Mouse (Mus musculus) fat pad, adult 2 months (tissue): ENCODE results near the gene Myl6b.
"Not testable (repeated sequence)": the region's sequence is repeated elsewhere in the genome, so short reads cannot be mapped to it uniquely, and the experiment has no call there.

Experiments
- DNase-seq: peaks from one replicate; pipeline ENCODE4 v3.0.0-alpha.2; 2011; ENCODE audit warnings: low read depth, low spot score; ENCODE audit errors: extremely low read depth

Gene Myl6b

DNA sequence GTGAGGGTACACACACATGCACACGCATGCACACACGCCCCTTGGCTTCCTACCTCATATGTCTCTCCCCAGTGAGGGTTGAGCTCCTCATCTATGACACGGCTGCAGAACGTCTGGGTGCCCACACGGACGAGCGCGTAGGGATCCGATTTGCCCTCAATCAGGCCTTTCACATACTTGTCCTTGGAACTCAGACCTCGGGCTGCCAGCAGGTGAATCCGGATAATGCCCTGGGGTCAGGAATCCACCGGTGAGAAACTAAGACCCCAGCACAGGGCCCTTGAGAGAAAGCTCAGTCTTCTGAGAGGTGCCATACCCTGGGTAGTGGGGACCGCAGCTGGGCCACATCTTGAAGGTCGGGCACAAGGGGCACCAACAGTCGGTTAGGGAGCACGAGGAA is 22.1 kb upstream of the Myl6b start:
- no peak for DNase-seq

DNA sequence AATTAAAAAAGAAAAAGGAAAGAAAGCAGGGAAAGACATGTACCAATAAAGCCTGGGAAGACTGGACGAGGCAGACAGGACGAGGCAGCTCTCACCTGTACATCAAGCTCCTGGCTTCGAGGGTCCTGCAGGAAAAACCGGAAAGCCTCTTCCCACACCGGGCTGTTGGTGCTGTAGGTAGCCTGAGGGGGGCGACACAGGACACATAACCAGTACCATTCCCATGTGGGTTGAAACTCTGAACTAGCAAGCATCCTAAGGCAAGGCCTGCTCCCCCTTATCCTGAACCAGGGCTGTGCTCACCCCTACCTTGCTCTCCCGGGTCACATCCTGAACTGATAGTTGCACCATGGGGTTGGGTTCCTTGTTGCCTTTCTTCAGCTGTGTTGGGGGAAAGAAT is 20.3 kb upstream of the Myl6b start:
- DNase-seq, result no peak

DNA sequence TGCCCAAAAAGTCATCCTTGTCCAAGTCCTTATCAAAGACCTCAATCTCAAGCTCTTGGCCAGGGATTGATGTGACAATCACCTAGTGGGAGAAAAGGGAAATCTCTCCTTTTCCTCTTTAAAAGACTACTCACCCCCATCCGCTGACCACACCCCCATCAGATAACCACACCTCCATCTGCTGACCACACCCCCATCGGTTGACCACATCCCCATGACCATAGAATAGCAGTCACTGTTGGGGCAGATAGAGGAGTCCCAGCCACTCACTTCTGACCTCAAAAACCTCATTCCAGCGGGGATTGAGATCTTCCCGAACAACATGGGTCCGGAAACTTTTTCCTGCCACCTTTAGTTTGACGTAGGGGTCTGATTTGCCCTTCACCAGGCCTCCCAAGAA is 18.2 kb upstream of the Myl6b start:
- no peak for DNase-seq

DNA sequence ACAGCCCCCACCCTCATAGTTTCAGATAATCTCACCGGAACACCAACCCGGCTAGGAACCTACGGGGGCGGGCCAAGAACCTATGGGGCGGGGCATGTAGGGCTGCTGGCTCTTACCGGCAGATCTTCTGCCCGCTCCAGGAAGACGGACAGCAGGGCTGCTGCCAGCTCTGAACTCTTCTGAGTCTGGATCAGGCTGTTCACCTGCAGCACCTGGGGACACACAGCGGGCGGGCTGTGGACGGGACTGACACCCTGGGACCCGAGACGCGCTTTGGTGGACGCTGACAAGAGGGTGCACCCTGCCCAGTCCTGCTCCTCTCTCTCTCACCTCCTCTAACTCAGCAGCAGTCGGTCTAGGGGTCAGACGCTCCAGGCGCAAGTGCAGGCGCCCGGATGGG is 17.5 kb upstream of the Myl6b start:
- DNase-seq, result no peak

DNA sequence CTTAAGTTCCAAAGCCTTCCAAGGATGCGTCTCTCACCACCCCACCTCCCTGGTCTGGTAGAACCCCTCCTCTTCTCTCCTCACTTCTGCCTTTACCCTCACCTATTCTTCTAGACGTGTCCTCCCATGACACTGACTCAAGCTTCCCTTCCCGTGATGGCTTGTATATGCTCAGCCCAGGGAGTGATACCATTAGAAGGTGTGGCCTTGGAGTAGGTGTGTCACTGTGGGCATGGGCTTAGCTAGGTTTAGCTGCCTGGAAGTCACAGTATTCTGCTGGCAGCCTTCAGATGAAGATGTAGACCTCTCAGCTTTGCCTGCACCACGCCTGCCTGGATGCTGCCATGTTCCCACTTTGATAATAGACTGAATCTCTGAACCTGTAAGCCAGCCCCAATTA is 16.6 kb upstream of the Myl6b start:
- no peak for DNase-seq

DNA sequence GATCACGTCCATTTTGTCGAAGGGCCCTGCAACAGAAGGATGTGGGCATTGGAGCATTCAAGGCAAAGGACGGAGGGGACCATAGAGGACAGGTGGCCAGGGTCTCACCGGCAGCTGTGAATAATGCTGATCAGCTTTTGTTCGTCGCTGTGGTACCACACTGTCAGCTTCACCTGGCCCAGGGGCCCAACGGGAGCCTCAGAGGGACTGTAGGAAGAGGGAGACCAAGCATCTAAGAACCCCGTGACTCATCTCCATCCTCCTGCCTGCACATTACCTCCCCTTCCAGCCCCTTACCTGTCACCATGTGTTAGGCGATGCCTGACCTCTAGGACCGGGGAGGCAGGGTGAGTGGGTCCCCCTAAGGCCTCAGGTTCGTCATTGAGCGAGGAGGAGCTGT is 13.3 kb upstream of the Myl6b start:
- DNase-seq, result no peak

DNA sequence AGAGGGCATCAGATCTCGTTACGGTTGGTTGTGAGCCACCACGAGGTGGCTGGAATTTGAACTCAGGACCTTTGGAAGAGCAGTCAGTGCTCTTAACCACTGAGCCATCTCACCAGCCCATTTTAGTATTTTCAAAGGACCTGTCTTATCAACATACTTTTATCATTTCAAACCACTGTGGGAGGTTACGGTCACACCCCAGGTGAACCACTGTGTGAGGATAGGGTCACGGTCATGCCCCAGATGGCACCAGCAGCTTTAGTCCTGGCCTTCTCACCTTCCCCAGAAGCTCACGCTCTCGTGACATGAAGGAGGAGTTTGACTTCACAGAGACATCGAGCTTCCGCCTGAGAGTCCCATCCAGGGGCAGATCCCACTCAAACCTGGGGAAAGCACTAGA is 12.7 kb upstream of the Myl6b start:
- DNase-seq, result no peak

DNA sequence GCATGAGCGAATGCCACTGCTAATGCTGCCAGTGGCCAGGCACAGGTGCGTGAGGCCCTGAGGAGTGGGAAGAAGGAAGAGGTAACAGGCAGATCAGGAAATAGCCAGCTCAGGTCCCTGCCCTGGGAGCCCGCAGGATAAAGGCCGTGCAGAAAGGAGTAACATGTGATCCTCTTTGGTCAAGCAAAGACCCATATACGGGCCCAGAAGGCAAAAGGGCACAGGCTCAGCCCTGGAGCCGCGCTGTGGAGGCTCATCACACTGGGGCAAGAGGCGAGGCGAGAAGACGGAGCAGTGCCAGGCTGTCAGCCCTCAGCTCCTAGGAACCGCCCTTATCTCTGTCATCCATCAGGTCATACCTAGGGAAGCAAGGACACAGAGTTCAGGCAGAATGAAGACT is 11.8 kb upstream of the Myl6b start:
- DNase-seq, result no peak

DNA sequence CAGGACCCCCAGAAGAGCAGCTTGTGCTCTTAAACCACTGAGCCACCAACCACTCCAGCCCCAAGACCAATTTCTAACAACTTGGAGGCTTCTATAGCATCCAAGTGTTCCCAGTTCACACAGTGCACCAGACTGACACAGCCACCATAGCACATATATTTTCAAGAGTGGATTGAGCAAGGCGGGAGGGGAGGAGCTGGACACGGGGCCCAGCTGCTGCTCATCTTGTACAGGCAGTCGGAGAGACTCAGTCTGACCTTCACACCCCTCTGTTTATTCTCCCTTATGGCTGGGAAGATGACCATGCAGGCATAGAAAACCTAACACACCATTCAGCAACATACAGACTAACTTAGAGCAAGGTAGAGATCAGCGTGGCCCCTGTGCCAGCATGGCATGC is 11.3 kb upstream of the Myl6b start:
- DNase-seq, result no peak

DNA sequence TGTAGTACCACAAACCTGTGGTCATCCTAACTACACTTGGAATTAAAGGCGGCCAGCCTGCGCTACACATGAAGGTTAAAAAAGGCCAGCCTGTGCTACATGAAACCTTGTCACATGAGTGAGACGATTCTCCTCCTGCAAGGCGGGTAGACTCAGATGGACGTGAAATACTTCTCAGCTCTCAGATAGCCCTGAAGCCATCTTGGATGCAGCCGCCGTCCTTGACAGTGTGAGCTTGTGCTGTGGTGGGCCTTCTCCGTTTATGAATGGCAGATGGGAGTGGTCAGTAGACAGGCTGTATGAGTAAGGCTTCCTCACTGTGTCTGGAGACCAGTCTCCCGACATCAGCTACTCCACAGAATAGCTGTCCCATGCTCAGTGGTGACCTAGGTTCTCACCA is 10.7 kb upstream of the Myl6b start:
- no peak for DNase-seq

DNA sequence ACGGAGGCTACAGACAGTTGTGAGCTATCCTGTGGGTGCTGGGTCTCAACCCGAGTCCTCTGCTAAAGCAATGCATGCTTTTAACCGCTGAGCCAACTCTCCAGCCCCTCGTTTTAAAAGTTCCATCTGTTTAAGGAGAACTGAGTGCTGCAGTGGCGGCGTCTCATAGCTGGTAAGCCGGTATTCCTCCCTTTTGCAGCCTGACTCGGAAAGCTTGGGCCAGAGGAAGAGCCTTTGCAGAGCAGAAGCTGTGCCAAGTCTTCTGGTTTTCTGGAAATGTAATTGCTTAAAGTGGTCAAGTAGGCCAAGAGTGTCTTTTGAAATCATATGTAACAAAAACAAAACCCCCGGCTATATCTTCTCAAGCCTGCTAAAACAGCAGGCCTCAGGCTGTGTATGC is 9.8 kb upstream of the Myl6b start:
- DNase-seq, result no peak

DNA sequence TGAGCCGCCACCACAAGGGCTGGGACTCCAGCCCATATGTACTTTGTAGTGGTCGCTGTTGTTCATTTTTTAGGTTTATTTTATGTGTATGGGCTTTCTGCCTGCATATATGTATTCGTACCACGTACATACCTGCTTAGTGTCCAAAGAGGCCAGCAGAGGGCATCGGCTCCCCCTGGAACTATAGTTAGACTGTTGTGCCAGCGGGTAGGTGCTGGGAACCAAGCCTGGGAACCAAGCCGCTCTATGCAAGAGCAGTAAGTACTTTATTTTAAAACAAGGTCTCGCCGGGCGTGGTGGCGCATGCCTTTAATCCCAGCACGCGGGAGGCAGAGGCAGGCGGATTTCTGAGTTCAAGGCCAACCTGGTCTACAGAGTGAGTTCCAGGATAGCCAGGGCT is 7.5 kb upstream of the Myl6b start:
- DNase-seq, result no peak

DNA sequence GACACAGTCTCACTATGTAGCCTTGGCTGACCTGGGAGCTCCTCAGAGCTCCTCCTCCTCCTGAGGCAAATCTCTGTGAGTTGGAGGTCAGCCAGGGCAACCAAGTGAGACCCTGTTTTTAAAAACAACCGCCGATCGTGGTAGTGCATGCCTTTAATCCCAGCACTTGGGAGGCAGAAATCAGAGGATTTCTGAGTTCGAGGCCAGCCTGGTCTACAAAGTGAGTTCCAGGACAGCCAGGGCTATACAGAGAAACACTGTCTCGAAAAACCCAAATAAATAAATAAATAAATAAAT is 6.8 kb upstream of the Myl6b start:
- not testable (repeated sequence) for DNase-seq

DNA sequence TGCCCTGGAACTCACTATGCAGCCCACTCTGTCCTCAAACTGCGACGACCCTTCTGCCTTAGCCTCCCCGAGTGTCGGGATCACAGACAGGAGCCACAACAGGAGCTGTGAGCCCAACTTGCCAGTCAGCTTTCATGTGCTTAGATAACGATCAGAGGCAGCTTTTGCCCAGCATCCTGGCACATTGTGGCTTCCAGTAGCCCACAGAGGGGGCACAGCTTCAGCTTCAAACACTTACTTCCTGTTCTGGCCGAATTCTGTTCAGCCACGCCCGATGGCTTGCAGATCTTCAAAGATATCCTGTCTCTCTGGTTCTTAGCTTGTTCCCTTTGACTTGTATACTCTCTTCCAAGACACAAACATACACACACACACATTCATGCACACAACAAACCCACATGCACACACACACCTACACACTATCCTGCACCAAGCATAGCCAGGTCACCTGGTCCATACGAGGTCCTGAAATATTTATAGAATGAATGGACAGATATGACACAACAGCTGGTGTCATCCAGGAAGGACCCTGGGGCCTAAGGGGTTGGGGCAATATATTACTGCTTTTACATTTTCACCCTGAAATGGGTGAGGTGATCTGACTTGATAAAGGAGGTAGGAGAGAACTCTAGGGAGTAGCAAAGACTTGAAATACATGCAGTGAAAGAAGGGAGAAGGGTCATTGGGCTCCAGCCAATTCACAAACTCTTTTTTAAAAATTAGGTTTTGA is 6.3 kb upstream of the Myl6b start:
- DNase-seq, result no peak

DNA sequence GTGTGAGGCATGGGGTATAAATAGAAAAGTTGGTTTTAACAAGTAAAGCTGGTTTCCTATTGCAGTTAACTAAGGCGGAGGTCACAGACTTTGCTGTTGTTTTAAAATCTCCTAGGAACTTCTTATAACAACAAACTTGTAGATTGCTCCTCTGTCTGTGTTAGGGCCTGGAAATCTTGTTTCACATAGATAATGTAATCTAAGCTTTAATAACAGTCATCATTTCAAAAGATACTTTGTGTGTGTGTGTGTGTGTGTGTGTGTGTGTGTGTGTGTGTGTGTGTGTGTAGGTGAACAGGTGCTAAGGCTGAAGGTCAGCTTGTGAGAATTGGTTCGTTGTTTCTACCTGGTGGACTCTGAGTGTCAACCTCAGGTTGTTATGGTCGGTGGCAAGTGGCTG is 5.5 kb upstream of the Myl6b start:
- DNase-seq, result no peak

DNA sequence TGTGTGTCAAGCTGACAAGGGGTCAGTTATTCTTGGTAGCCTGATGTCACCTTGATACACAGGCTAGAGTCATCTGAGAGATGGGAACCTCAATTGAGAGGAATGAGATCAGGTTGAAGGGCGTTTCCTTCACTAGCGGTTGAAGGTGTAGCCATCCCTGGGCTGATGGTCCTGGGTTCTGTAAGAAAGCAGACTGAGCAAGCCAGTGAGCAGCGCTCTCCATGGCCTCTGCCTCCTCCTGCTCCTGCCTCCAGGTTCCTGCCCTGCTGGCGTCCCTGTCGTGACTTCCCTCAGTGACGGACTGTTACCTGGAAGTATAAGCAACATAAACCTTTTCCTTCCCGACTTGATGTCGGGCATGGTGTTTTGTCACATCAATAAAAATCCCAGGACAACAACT is 5.0 kb upstream of the Myl6b start:
- no peak for DNase-seq

DNA sequence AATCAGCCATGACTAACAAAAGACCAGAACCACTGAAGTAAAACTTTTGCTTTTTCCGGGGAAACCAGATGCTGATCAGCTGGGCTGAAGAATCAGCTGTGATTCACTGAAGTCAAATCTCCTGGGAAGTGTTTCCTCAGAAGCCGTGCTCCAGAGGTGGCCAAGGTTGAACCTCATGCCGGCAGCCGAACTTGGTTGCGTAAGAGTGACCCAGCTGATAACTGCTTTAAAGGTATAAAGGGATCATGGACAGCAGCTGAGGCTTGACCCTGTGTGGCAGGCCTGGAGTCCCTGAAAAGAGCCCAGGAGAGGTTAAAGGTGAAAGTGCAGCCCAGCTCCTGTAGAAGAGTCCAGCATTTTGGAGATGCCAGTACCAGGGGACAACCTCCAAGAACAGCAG is 3.9 kb upstream of the Myl6b start:
- no peak for DNase-seq

DNA sequence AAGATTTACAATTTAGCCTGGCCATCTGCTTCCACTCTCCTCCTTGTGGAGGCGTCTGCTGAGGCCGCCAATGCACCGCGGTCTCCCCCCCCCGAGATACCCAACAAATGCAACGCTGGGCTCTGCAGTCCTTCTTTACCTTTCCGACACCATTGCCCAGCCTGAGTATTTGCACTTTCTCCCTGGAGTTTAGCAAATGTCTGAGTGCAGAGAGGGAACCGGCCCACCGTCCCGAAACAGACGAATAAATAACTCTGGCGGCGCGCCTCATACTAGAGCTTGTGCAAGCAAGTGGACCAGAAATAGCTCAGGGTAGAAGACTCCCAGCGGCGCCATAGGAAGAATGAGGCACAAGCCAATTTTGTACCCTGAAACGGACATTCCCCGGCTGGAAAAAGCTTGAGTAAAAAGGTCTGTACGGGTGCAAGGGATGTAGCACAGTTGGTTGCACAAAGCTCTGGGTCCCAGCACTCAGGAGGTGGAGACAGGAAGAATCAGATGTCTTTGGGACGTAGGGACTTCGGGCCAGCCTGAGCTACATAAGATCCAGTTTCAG is 709 bp upstream of the Myl6b start:
- no peak for DNase-seq

DNA sequence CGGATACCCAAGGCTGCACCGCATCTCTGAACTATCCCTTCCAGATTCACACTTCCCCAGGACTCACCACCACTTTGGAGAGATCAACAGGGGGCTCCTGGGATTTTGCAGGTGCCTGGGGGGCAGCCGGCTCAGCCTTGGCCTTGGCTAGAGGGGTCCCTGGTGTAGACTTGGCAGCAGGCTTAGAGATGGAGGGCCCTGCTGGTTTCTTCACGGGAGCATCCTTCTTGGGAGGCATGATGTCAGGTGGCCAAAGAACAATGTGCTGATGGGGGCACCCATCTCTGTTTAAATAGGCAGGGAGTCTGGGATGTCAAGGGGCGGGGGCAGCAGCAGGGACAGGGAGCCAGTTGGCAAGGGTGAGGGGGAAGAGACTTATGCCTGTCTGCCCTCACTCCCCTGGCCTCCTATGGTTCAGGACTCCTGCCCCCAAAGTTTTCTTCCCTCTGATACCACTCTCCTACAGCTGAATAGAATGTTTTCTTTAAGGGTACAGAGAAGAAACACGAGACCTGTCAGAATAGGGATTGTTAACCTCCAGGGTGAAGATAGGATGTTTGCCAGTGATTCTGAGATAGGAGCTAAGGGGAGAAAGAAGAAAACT is 1.2 kb downstream of the Myl6b start:
- no peak for DNase-seq

DNA sequence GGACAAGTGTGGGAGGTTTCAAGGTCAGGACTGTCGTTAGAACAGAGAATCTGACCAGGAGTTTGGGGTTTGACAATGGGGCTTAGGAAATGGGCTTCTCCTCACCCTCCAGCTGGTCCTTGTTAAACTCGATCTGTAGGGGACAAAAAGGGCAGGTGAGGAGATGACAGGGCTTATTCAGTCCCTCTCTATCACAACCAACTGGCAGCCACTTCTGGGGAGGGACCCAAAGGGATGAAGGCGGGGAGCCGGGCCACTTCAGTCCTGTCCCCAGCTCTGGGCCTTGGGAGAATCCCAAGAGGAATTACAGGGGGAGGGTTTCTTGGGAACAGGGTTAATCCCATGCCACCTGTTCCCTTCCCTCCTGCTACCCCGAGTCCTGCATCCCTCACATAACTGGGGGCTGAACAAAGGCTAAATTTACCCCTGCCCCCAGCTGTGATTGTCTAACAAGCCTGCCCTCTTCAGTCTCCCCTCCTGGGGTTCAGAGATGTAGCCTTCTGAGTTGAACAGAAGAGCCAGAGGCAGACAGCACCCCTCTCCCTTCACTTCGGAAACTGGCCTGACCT is 1.9 kb downstream of the Myl6b start:
- no peak for DNase-seq

DNA sequence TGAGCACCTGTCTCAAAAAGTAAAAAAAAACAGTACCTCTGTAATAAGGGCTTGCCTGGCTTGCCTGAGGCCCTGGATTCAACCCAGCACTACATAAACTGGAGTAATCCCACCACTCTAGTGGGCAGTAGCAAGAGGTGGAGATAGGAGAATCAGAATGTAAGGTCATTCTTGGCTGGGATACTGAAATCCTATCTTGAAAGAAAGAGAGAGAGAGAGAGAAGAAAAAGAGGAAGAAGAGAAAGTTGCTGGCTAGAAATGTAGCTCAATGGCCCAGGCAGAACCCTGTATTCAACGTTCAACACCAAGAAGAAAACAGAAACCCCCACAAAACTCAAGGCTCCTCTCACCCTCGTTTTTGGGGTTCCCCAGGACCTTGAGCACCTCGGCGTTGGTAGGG is 2.6 kb downstream of the Myl6b start:
- DNase-seq, result no peak

DNA sequence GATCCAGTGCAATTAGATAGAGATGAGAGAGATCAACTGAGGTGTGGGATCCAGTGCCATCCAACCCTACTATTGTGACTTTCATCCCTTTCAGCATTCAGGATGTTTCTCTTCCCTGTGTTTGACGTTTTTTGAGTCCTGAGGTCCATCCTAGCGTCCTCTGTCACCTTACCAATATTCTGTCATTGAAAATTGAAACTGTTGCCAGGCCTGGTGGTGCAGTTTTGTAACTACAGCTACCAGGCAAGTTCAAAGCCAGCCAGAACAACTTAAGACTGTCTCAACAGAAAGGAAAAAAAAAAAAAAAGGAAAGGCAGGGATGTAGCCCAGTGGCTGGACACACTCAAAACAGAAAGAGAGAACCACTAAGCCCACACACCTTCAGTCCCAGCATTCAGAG is 3.2 kb downstream of the Myl6b start:
- no peak for DNase-seq
